Mouse (Mus musculus): ENCODE results near the gene Grm5.

DNA sequence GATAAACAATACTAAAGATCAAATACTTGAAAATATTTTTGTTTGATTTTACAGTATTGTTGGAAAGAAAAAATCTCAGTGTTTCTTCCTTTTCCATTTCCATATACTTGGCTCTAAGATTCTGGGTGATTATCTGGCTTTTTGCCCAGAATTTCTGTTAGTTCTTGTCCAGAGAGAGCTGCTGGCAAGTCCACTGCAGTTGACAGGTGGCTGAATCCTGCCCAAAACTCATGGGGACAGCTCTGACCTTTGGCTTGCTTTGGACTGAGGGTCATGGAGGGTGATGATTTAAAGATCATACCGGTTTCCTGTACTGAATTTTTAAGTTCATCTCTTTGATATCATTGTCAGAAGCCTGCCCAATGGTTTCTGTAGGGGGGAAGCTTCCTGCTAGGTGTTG lies 18.7 kb upstream of the Grm5 start:
- TF ChIP-seq POLR2A (IDR thresholded peaks at IDR 0.05; ENCODE audit: borderline replicate concordance, extremely low read depth, insufficient read depth, insufficient read length, poor library complexity, severe bottlenecking) (no peak), CTCF (IDR thresholded peaks at IDR 0.05; ENCODE audit: borderline replicate concordance, extremely low read depth, insufficient read depth, insufficient read length) (no peak)
